Comparison of ENCODE assay signal across 12 mouse cellular contexts in the genomic region with DNA sequence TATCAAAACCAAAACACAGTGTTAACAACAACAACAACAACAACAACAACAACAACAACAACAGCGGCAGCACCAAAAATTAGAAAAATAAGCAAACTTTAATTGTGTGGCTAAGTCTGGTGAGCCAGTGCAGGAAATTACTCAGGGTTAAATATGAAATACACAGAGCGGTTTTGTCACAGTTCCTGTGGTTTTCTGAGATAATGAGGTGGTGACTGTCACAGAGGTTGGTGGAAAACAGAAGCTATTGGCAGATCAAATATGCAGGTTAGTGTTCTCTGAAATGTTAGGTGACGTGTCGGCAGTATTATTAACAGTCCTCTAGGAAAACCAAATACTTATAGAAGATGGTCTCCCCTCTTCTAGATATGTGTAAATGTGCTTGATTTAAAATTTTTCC. TPM values are rescaled to one million over a fixed set of nuclear protein-coding genes. Genes with fewer than 3 reads are reported as not detected.
"Had no signal": no experiment of that assay in that cellular context is flagged by ENCODE, and none has a peak within 500 bp of the region (broad histone marks: within the 10 kb centered on the region; RNA-seq: fewer than 3 reads in every experiment).

No protein-coding gene starts in this region.

- ATAC-seq: midbrain, embryonic 15.5 days had no signal

- DNase-seq: kidney, adult 18-20 months; kidney, adult 9 months; kidney, postnatal 14 days; kidney, postnatal 4 days; liver, embryonic 13.5 days; lung, adult 2 months; right cerebral cortex, adult 18-20 months; right cerebral cortex, postnatal 25 days; spleen, adult 18-20 months; thymus, postnatal 36 days had no signal

RNA-seq across cellular contexts. Expression of a gene that starts 11.4 kb away (rescaled TPM):
- total RNA-seq: liver, adult 2 months had no signal
